Mouse (Mus musculus): ENCODE results near the gene Msln. TPM values are rescaled to one million over a fixed set of nuclear protein-coding genes. Genes with fewer than 3 reads are reported as not detected.

Gene Msln
- 10 to 100 TPM in 1 of 2 experiments, 1 to 10 TPM in 1; 5.9 to 17.1 TPM for polyA plus RNA-seq (2012; fragmentation: generic; extraction: Trizol)

DNA sequence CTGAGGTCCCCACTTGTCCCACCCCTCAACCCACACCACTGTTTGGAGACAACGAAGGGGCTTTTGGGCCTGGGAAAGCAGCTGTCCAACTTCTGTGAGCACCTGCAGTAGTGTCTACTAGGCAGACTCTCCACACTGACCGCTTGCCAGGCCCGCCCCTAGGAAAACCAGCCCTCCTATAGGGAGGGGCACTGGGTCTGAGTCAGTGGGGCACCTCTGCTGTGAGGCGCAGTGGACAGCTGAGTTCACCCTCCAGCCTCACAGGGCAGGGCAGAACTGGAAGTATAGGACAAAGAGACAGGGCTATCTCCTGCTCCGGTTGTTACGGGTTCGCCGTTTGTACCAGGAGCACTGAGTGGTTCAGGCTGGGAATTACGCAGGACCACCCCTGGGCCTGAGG lies at the start of gene Msln:
Gene Msln, minus strand, starts transcription at position 138 of the 400 bp plus-strand sequence.

DNA sequence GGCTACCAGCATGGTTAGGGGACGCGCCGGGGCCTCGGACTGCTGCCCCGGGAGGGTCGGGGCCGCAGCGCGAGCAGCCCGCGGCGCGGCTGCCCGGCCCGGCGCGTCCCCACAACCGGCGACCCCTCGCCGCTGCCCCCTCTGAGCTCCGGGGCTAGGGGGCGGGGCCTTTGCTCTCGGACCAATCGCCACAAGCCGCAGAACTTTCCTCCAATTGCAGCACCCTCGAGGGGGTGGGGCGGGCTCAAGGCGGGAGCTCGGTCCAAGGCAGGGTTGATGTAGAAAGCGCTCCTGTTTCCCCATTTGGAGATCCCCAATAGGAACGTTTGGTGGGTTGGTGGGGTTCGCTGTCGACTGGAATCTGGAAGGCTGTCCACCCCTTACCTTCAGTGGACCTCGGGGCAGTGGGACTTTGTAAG lies 42.8 kb upstream of the Msln start, which contains the start of gene Metrn:
Gene Metrn, minus strand, starts transcription at position 186 of the 419 bp plus-strand sequence.

DNA sequence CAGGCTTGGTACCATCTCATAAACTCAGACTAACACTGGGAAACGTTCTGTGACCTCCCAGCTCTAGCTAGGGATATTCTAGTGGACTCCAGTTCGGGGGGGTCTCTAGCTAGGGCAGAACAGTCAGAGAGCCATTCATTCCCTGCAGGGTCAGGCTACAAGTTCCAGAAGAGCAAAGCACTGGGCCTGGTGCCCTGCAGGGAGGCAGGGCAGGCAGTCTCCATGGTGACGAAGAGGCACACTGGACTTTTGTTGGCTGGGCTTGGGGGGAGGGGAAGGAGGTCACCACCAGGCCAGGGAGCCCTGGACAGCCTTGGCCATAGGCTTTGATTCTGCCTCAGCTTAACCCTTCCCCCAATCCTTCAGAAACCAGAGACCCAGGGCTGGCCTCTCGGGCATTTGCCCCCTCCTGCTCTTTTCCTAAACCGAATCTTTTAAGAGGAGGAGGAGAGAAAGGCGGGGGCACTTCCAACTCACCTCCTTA lies 41.5 kb upstream of the Msln start, which contains the start of gene AC134908.4:
Gene AC134908.4, minus strand, starts transcription at position 51 of the 484 bp plus-strand sequence.

GRCm38 (mm10) chr17:25792615-25793014 lies 38.4 kb upstream of the Msln start, which contains the start of gene Fam173a:
Fam173a (minus strand) TSS chr17:25792901.

GRCm38 (mm10) chr17:25786280-25786679 lies 32.1 kb upstream of the Msln start, which contains the start of gene Ccdc78:
Ccdc78 (plus strand) TSS chr17:25786580.

GRCm38 (mm10) chr17:25785281-25785745 lies 31.1 kb upstream of the Msln start, which contains the start of gene Haghl:
Haghl (minus strand) TSS chr17:25785673.

DNA sequence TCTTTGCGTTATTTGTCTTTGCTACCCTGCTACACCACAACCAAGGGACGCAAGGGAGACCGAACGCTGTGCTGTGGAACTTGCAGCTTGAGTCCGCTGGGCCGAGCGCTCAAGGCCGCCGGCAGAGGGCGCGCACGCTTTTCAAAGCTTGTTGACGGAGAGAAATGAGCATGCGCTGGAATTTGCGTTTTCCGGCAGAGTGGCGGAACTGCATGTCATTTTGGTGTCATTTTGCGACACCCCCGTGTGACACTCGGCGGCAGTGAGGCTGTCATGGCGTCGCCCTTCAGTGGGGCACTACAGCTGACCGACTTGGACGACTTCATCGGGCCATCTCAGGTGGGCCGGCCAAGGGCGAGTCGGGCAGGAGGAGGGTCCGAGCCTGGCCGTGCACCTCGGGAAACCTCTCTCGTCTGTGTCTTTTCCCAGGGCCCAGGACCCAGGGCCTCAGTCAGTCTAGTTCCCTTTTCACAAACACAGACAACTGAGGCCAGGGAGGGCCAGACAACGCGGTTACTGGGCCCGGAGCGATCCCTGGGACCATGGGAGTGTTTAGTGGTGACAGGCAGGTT lies 19.5 kb upstream of the Msln start, which contains the start of gene Narfl:
Gene Narfl, plus strand, starts transcription at position 228 of the 572 bp plus-strand sequence.

GRCm38 (mm10) chr17:25735745-25736144 lies 18.4 kb downstream of the Msln start, which contains the start of gene Mslnl:
Mslnl (plus strand) TSS chr17:25736042.

DNA sequence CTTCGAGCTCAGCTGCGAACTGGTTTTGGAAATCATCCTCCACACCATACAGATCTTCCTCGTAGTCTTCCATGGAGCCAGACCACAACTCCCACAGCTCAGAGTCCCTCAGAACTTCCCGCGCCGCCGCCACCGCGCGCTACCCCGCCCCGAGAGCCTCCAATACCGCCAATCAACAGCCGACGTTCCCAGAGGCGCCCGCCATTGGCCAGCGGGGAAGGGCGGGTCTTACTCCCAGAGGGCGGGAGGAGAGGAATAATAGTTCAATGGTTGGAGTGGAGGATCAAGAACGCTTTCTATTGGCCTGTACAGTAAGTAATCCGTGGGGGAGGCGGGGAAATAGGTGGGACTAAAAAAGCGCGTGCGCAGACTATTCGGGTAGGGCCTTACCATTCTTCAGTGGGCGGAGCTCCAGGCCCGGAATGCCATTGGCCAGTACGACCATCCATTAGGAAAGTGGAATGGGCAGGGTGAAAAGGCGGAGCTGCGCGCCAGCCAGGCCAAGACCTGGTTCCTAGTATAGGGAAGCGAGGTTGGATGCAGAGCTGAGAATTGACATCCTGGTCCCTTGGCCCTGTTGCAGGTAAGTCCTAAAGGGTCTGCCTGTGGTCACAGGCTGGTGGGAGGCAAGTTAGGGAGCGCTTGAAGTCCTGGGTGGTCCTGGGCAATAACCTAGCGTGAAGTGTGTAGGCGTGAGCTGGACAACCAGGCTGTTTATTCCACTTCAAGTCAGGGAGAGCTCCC lies 26.7 kb downstream of the Msln start, which contains the start of the genes Chtf18 and Rpusd1:
Gene Chtf18, minus strand, starts transcription at position 155 of the 744 bp plus-strand sequence.
Gene Rpusd1, plus strand, starts transcription at position 406 of the 744 bp plus-strand sequence.

GRCm38 (mm10) chr17:25716711-25717637 lies 37.2 kb downstream of the Msln start, which contains the start of gene Gng13:
Gng13 (plus strand) TSS chr17:25717171.

Other genes starting within 250 kb of the Msln start
- gene Sox8, start 183.7 kb downstream of the Msln start, polyA plus RNA-seq (2012; fragmentation: generic; extraction: Trizol), result not detected
- 10 to 100 TPM; 19.6 to 27.4 TPM for gene Lmf1, start 175.3 kb downstream of the Msln start, polyA plus RNA-seq (2012; fragmentation: generic; extraction: Trizol)
- under 1 TPM; 0.68 to 0.90 TPM for gene Gng13, start 37.2 kb downstream of the Msln start, polyA plus RNA-seq (2012; fragmentation: generic; extraction: Trizol)
- 10 to 100 TPM; 13.0 to 64.2 TPM for gene Chtf18, start 27.0 kb downstream of the Msln start, polyA plus RNA-seq (2012; fragmentation: generic; extraction: Trizol)
- gene Rpusd1, start 26.7 kb downstream of the Msln start, polyA plus RNA-seq (2012; fragmentation: generic; extraction: Trizol), result 10 to 100 TPM; 29.8 to 35.4 TPM
- gene Mslnl, start 18.3 kb downstream of the Msln start, polyA plus RNA-seq (2012; fragmentation: generic; extraction: Trizol), result under 1 TPM; 0.01 to 0.05 TPM
- gene Narfl, start 19.4 kb upstream of the Msln start, polyA plus RNA-seq (2012; fragmentation: generic; extraction: Trizol), result 10 to 100 TPM; 19.4 to 24.0 TPM
- gene Haghl, start 31.3 kb upstream of the Msln start, polyA plus RNA-seq (2012; fragmentation: generic; extraction: Trizol), result 10 to 100 TPM; 33.9 to 66.4 TPM
- under 1 TPM; 0.11 to 0.14 TPM for gene Ccdc78, start 32.2 kb upstream of the Msln start, polyA plus RNA-seq (2012; fragmentation: generic; extraction: Trizol)
- gene Fam173a, start 38.5 kb upstream of the Msln start, polyA plus RNA-seq (2012; fragmentation: generic; extraction: Trizol), result 10 to 100 TPM; 89.1 to 99.0 TPM
- gene AC134908.4, start 41.3 kb upstream of the Msln start, polyA plus RNA-seq (2012; fragmentation: generic; extraction: Trizol), result 1 to 10 TPM in 1 of 2 experiments, not detected in 1; 1.4 TPM
- 100 to 1,000 TPM in 1 of 2 experiments, 10 to 100 TPM in 1; 88.0 to 177 TPM for gene Metrn, start 42.8 kb upstream of the Msln start, polyA plus RNA-seq (2012; fragmentation: generic; extraction: Trizol)
- gene Fbxl16, start 54.7 kb upstream of the Msln start, polyA plus RNA-seq (2012; fragmentation: generic; extraction: Trizol), result under 1 TPM; 0.05 to 0.27 TPM
- gene Wdr24, start 69.2 kb upstream of the Msln start, polyA plus RNA-seq (2012; fragmentation: generic; extraction: Trizol), result 10 to 100 TPM in 1 of 2 experiments, 1 to 10 TPM in 1; 10.0 to 27.6 TPM
- 10 to 100 TPM; 14.3 to 39.3 TPM for gene Jmjd8, start 74.5 kb upstream of the Msln start, polyA plus RNA-seq (2012; fragmentation: generic; extraction: Trizol)
- 100 to 1,000 TPM; 242 to 426 TPM for gene Stub1, start 79.0 kb upstream of the Msln start, polyA plus RNA-seq (2012; fragmentation: generic; extraction: Trizol)
- gene Rhbdl1, start 82.9 kb upstream of the Msln start, polyA plus RNA-seq (2012; fragmentation: generic; extraction: Trizol), result 1 to 10 TPM in 1 of 2 experiments, under 1 TPM in 1; 0.07 to 1.4 TPM
- gene Gm20683, start 87.4 kb upstream of the Msln start, polyA plus RNA-seq (2012; fragmentation: generic; extraction: Trizol), result 1 to 10 TPM in 1 of 2 experiments, under 1 TPM in 1; 0.06 to 1.5 TPM
- gene Rhot2, start 90.5 kb upstream of the Msln start, polyA plus RNA-seq (2012; fragmentation: generic; extraction: Trizol), result 10 to 100 TPM; 17.7 to 29.4 TPM
- gene Wdr90, start 107.1 kb upstream of the Msln start, polyA plus RNA-seq (2012; fragmentation: generic; extraction: Trizol), result 10 to 100 TPM; 15.7 to 20.9 TPM
- gene Mcrip2, start 114.4 kb upstream of the Msln start, polyA plus RNA-seq (2012; fragmentation: generic; extraction: Trizol), result 10 to 100 TPM; 19.6 to 60.3 TPM
- gene Mettl26, start 120.7 kb upstream of the Msln start, polyA plus RNA-seq (2012; fragmentation: generic; extraction: Trizol), result 10 to 100 TPM; 39.4 to 53.9 TPM
- 1 to 10 TPM in 1 of 2 experiments, under 1 TPM in 1; 0.22 to 1.1 TPM for gene Wfikkn1, start 126.5 kb upstream of the Msln start, polyA plus RNA-seq (2012; fragmentation: generic; extraction: Trizol)
- 10 to 100 TPM; 14.7 to 31.1 TPM for gene Rab40c, start 165.3 kb upstream of the Msln start, polyA plus RNA-seq (2012; fragmentation: generic; extraction: Trizol)
- gene Pigq, start 190.6 kb upstream of the Msln start, polyA plus RNA-seq (2012; fragmentation: generic; extraction: Trizol), result 10 to 100 TPM; 24.9 to 42.4 TPM
- under 1 TPM; 0.02 to 0.78 TPM for gene Nhlrc4, start 190.6 kb upstream of the Msln start, polyA plus RNA-seq (2012; fragmentation: generic; extraction: Trizol)
- under 1 TPM; 0.02 to 0.04 TPM for gene A930017K11Rik, start 198.2 kb upstream of the Msln start, polyA plus RNA-seq (2012; fragmentation: generic; extraction: Trizol)
- 10 to 100 TPM in 1 of 2 experiments, 1 to 10 TPM in 1; 4.7 to 13.1 TPM for gene Capn15, start 231.4 kb upstream of the Msln start, polyA plus RNA-seq (2012; fragmentation: generic; extraction: Trizol)

All from C3H10T1/2 (cell line).